In genomic region chr11:99039782-99040181, GRCm38 (mm10) we compare ENCODE assay signal across 8 mouse cellular contexts. TPM values are rescaled to one million over a fixed set of nuclear protein-coding genes. Genes with fewer than 3 reads are reported as not detected.
DNase-seq lines count a peak whose midpoint lies in the region; ATAC-seq and TF ChIP-seq lines count a peak whose summit lies in the region.

No protein-coding gene starts in this region.

- peak; percentile 83 for ATAC-seq in hindbrain, postnatal 0 days
- peak; percentile 67 for ATAC-seq in megakaryocyte, adult 5-6 weeks (ENCODE audit: poor library complexity, severe bottlenecking)

- H3K9me3 ChIP-seq in hindbrain, postnatal 0 days (ENCODE audit: low read length), result no peaks in the 10 kb centered on the region

- WGBS in hindbrain, postnatal 0 days, result under 1% methylated on average over 15 of the region's 15 CpGs

- peak overlapping the region; percentile 70 for H3K9ac ChIP-seq in hindbrain, postnatal 0 days (replicated peaks; ENCODE audit: low read length)

- peak; percentile 95 for DNase-seq in WW6 (ENCODE audit: low read depth, low spot score)
- peak; percentile 77 to 82 for DNase-seq in cerebellum, postnatal 25 days
- DNase-seq in gastrocnemius, adult 2 months, result peak; percentile 84
- DNase-seq in hindbrain, postnatal 0 days (ENCODE audit: low spot score), result peak; percentile 92
- peak; percentile 78 to 81 for DNase-seq in left cerebral cortex, adult 18-20 months (ENCODE audit: low spot score in 2 of 2)
- DNase-seq in right cerebral cortex, adult 18-20 months, result peak; percentile 78
- DNase-seq in urinary bladder, postnatal 36 days (ENCODE audit: low spot score in 2 of 2), result peak; percentile 77 to 81

- peak overlapping the region; percentile 99 for H3K4me2 ChIP-seq in hindbrain, postnatal 0 days (ENCODE audit: low read depth, low read length)

- H3K4me1 ChIP-seq in hindbrain, postnatal 0 days (ENCODE audit: insufficient read depth, low read length), result peaks cover 12% of the 10 kb centered on the region

- peak overlapping the region; percentile 81 for H3K4me3 ChIP-seq in gastrocnemius, adult 2 months
- H3K4me3 ChIP-seq in hindbrain, postnatal 0 days (ENCODE audit: low read length), result peak overlapping the region; percentile 54

- H3K27me3 ChIP-seq in hindbrain, postnatal 0 days (ENCODE audit: insufficient read depth, low read length), result no peaks in the 10 kb centered on the region

- intact Hi-C loops in gastrocnemius, adult 2 months (cut with DNase I), result loop anchor here (1.0 to 10.0 kb wide), 5 partner anchors 27 to 115 kb away; partner anchors contain the start of genes Gjd3 and Rara

- peak; percentile 85 for TF ChIP-seq CTCF in gastrocnemius, adult 2 months (IDR thresholded peaks at IDR 0.05)
- TF ChIP-seq CTCF in hindbrain, postnatal 0 days (IDR thresholded peaks at IDR 0.05; ENCODE audit: low read depth), result peak; percentile 91

- H3K27ac ChIP-seq in gastrocnemius, adult 2 months, result peak overlapping the region; percentile 90
- peak overlapping the region; percentile 68; the same call in 1 of the 2 replicates for H3K27ac ChIP-seq in hindbrain, postnatal 0 days

- H3K36me3 ChIP-seq in hindbrain, postnatal 0 days (ENCODE audit: insufficient read depth, low read length), result no peaks in the 10 kb centered on the region

RNA-seq across cellular contexts. Expression of gene Igfbp4, which starts 1.3 kb away (rescaled TPM):
- total RNA-seq in gastrocnemius, adult 2 months (2021), result 10 to 100 TPM; 30.4 to 36.8 TPM
- 81.3 and 82.2 TPM in 2 replicates for total RNA-seq in hindbrain, postnatal 0 days (2014; rRNA removed)
- 96.3 and 103 TPM in 2 replicates for polyA plus RNA-seq in hindbrain, postnatal 0 days (2015; fragmentation: Nextera tagmentation; extraction: Ambion mirVana)
- 10 to 100 TPM; 64.2 to 73.2 TPM for total RNA-seq in left cerebral cortex, adult 18-20 months (2021)
- 16.0 and 17.3 TPM in 2 replicates for total RNA-seq in megakaryocyte, adult 5-6 weeks (2015)
- total RNA-seq in megakaryocyte, adult 5-6 weeks (2017), result 31.3 and 33.3 TPM in 2 replicates

RNA-seq across cellular contexts. Expression of gene Top2a, which starts 15.8 kb away (rescaled TPM):
- under 1 TPM; 0.11 to 0.18 TPM for total RNA-seq in gastrocnemius, adult 2 months (2021)
- 43.8 and 44.4 TPM in 2 replicates for total RNA-seq in hindbrain, postnatal 0 days (2014; rRNA removed)
- 34.2 and 39.1 TPM in 2 replicates for polyA plus RNA-seq in hindbrain, postnatal 0 days (2015; fragmentation: Nextera tagmentation; extraction: Ambion mirVana)
- under 1 TPM; 0.40 to 0.67 TPM for total RNA-seq in left cerebral cortex, adult 18-20 months (2021)
- total RNA-seq in megakaryocyte, adult 5-6 weeks (2015), result 299 and 310 TPM in 2 replicates
- 694 and 703 TPM in 2 replicates for total RNA-seq in megakaryocyte, adult 5-6 weeks (2017)

RNA-seq across cellular contexts. Expression of gene Tns4, which starts 49.3 kb away (rescaled TPM):
- total RNA-seq in gastrocnemius, adult 2 months (2021), result under 1 TPM in 1 of 2 experiments, not detected in 1; 0.22 TPM
- 1.3 TPM in 1 of 2 replicates, not detected in the other for total RNA-seq in hindbrain, postnatal 0 days (2014; rRNA removed)
- polyA plus RNA-seq in hindbrain, postnatal 0 days (2015; fragmentation: Nextera tagmentation; extraction: Ambion mirVana), result 0.08 TPM in 1 of 2 replicates, not detected in the other
- under 1 TPM; 0.14 to 0.16 TPM for total RNA-seq in left cerebral cortex, adult 18-20 months (2021)
- total RNA-seq in megakaryocyte, adult 5-6 weeks (2015), result 7.4 and 8.6 TPM in 2 replicates
- total RNA-seq in megakaryocyte, adult 5-6 weeks (2017), result 4.1 and 4.6 TPM in 2 replicates

RNA-seq across cellular contexts. Expression of gene Gjd3, which starts 57.0 kb away (rescaled TPM):
- total RNA-seq in gastrocnemius, adult 2 months (2021), result not detected
- 0.75 and 5.0 TPM in 2 replicates for total RNA-seq in hindbrain, postnatal 0 days (2014; rRNA removed)
- polyA plus RNA-seq in hindbrain, postnatal 0 days (2015; fragmentation: Nextera tagmentation; extraction: Ambion mirVana), result 4.8 and 5.9 TPM in 2 replicates
- total RNA-seq in left cerebral cortex, adult 18-20 months (2021), result 1 to 10 TPM; 1.8 to 2.0 TPM
- total RNA-seq in megakaryocyte, adult 5-6 weeks (2015), result not detected in 2 replicates
- not detected in 2 replicates for total RNA-seq in megakaryocyte, adult 5-6 weeks (2017)

Comparison
In these comparisons a context has a peak if more than half of its experiments do, and no peak if none do; other contexts are left out.
1. Peak in every context shown above with its lines: DNase-seq, ATAC-seq, H3K4me3 ChIP-seq and H3K27ac ChIP-seq.
2. RNA of gene Top2a, which starts 15.8 kb away (total RNA-seq): 299 to 703 TPM in megakaryocyte, adult 5-6 weeks and 43.8 to 44.4 TPM in hindbrain, postnatal 0 days; 0.40 to 0.67 TPM in left cerebral cortex, adult 18-20 months and 0.11 to 0.18 TPM in gastrocnemius, adult 2 months; every median in the first group is over 10 times any median in the second.